Mouse (Mus musculus): ENCODE data around the gene Gm14085. TPM values are rescaled to one million over a fixed set of nuclear protein-coding genes. Genes with fewer than 3 reads are reported as not detected.
"Not testable (repeated sequence)": the region's sequence is repeated elsewhere in the genome, so short reads cannot be mapped to it uniquely, and the experiment has no call there.

The Gm14085 gene
- total RNA-seq (2021): under 1 TPM; 0.67 to 0.74 TPM

DNA sequence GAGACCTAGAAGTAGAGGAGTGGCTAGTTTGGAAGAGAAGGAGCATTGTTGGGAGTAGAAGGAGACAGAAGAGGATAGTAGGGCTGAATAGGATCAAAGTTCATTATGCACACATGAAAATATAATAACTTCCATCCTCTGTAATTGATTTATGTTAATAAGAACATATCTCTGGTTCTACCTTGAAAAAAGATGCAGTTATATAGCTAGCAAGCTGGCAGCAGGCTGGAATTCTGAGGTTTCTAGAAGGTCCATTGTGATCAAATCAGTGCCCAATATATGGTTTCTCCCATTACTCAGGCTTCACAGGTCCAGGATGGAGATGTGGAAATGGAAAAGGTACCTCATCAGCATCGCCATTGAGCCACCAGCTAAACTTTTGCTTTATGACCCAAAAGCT, at the start of gene Gm14085:
Gene Gm14085, plus strand, starts transcription at position 301 of the 400 bp plus-strand sequence.
- intact Hi-C loops (cut with DNase I): no loop called here
- no peak for DNase-seq

DNA sequence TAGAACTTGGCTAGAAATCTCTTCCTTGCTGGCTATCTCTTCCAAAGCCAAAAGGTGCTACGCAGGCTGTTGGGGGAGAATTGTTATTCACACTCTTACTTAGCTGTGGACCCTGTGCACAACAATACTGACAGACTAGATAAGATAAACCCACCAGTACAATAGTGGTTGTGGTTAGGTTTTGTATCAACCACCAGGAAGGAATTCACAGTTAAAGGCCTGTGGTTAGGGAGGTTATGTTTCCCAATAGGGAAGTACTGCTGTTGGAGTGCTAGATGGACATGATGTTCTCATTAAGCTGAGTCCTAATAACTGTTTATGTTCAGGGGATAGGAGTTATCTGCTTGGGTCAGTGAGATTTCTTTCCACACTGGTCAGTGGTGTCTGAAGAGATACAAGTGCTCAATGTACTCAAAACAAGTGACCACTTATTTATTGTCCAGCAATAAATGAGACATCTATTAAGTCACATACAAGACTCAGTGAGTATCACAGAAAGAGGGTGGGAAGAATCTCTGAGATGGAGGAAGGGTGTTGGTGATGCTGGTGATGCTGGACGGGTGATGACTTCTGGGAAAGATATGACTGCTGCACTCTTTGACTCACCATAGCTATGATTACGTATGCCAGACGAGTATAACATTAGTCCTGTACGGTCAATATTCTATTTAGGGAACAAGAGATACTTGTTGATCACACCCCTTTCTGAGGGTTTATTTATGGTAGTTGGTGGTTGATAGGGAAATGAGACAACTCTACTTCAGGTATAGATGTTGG, 45.8 kb upstream of the Gm14085 start:
- intact Hi-C loops (cut with DNase I); DNase-seq: not testable (repeated sequence)

DNA sequence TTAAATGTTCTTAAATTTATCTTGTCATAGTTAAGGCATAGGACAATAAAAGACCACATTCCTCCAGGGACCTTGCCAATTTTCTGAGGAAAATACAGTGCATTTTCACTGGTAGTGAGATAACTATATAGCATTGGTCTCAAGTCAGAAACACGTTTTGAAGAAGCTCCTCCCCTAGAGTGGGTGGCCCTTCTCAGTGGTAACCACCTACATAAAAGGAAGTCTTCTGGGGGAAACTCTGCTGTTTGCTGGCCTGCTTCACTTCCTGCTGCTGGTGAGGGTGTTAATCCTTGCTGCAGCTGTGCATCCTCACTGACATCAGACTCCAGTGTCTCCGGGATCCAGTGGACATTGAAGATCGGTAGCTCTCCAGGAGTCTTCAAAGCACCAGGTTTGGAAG, 44.2 kb upstream of the Gm14085 start:
- intact Hi-C loops (cut with DNase I): not testable (repeated sequence)
- peak; percentile 12 to 20 for DNase-seq

DNA sequence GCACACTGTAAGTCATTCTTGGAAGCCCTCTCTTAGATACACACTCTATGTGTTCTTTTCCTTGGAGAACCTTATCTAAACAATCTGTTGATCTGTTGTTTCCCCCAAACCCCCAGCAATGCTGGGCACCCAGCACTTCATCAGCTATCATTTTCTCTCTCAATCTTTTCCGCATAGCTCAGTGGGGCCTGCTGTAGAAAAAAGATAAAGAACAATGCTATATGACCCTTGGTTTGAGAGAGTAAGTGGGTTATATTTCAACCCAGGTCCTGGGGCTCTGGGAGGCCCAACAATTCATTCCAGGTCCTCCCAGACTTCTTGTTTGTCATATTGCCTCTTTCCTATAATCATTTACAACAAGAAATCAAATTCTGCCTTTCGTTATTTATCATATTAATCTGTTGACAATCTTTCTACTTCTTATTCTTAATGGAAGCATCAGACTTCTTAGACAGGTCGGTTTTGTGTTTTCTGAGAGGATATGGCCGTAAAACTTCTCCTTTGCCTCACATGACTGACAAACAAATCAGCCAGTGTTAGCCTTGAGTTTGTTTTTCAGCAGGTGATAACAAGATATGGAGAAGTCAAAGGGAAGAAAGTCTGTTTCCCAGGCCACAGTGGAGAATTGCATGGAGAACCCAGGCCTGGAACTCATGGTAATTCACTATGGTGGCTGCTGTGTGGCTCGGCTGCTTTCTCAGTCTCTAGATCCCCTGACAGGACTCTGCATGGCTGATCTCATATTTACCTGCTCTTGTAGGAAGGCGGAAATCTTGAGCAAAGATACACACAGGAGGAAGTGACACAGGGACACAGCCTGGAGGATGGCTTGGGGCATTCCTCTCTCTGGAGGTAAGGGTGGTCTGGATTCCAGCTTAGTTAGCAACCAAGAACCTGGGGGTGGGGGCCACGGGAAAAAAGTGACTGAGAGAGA, 43.5 kb upstream of the Gm14085 start:
- intact Hi-C loops (cut with DNase I): no loop called here
- DNase-seq: no peak

DNA sequence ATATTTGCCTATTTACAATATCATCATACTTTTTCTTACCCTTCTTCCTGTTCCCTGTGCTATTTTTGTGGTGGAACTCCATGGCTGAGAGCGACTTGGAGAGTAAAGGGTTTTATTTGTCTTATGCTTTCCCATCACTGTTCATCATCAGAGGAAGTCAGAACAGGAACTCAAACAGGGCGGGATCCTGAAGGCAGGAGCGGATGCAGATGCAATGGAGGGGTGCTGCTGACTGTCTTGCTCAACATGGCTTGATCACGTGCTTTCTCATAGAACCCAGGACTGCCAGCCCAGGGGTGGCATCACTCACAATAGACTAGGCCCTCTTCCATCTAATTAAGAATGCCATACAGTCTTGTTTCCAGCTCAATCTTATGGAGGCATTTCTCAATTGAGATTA, 34.4 kb upstream of the Gm14085 start:
- intact Hi-C loops (cut with DNase I): loop anchor here (5.0 kb wide), 1 partner anchor 68 kb away; no protein-coding TSS in a partner anchor
- no peak for DNase-seq

DNA sequence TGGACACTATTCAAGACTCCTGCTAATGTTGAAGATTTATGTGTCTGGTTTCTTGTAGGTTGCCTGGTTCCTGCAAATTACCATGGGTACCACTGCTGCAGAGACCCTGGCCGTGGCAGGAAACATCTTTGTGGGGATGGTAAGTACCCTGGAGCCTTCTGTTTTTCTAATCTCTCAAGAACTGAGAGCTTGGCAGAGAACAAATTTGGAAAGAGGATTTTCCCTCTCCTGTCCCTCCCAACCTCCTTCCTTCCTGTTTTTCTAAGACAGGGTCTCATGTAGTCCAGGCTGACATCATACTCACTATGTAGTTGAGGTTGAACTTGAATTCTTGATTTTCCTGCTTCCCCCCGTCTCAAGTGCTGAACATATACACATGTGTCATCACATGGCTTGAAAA, 32.3 kb upstream of the Gm14085 start:
- intact Hi-C loops (cut with DNase I): loop anchor here (5.0 kb wide), 1 partner anchor 70 kb away; no protein-coding TSS in a partner anchor
- DNase-seq: peak in 1 of 2 experiments; percentile 5

DNA sequence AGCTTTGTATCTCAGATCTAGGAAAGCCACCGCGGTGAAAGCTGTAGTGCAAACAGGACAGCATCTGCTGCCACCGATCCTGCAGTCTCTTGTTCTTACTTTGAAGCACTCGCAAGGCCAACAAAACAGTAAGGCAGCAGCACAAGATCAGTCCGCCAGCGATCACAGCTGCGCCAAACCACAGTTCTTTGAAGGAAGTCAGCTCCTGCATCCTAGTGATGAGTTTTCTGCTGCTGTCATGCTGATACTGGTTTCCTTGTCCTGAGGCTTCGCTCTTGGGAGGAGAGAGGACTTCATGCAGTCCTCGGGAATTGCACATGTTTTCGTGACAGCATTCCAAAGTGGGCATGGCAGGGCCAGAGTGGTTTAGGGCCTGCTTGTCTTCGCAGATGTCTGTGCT, 17.8 kb upstream of the Gm14085 start:
- DNase-seq: peak; percentile 13 to 26
- intact Hi-C loops (cut with DNase I): loop anchor here (1.0 to 10.0 kb wide), 3 partner anchors 87 to 270 kb away; no protein-coding TSS in a partner anchor

DNA sequence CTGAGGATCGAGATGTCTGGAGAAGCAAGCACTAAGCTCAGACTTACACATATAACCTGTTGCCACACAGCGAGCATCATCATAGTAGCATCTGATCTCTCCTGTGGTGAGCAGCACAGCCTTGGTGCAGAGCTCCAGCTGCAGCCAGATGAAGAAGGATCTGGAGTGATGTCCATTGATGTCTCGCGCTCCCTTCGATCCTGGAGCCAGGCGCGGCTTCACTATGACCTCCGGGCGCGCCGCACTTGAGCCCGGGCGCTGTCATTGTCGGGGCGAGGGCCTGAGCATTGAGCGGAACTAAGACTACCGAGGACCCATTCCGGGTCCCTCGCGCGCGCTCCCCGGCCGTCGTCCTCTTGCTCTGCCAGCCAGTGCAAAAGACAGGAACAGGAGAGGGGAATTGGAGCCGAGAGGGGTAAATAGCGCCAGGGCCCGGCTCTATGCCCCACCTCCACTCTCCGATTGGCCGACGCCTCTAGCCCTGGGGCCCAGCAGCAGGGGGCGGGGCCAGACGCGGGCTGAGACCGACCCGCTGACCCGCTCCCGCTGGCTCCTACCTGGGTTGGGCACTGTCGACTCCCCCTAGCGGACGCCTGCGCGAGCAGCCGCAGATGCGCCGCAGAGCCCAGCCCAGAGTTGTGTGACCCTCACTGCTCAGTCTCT, 17.3 kb upstream of the Gm14085 start:
- intact Hi-C loops (cut with DNase I): loop anchor here (1.0 to 10.0 kb wide), 4 partner anchors 87 to 270 kb away; no protein-coding TSS in a partner anchor

DNA sequence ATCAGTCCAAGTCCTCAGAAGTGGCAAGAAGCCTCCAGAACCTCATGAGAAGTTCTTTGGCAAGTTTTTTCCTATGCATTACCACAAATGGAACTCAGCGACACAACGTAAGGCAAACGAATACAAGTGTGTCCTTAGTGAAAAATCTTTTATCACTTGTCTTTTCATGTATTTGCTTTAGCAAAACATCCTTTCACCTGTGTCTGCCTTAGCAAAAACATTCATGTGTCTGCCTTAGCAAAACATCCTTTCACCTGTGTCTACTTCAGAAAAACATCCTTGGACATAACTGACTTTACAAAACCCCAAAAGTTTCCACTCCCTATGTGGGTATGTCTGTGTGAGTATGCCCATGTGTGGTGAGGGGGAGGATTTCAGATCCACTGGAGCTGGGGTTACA, 15.5 kb upstream of the Gm14085 start:
- intact Hi-C loops (cut with DNase I): loop anchor here (2.0 to 10.0 kb wide), 3 partner anchors 120 to 272 kb away; no protein-coding TSS in a partner anchor
- DNase-seq: no peak

More for the DNA sequence above, 17.3 kb upstream of the Gm14085 start:
- peak; percentile 93 to 94 for DNase-seq

DNA sequence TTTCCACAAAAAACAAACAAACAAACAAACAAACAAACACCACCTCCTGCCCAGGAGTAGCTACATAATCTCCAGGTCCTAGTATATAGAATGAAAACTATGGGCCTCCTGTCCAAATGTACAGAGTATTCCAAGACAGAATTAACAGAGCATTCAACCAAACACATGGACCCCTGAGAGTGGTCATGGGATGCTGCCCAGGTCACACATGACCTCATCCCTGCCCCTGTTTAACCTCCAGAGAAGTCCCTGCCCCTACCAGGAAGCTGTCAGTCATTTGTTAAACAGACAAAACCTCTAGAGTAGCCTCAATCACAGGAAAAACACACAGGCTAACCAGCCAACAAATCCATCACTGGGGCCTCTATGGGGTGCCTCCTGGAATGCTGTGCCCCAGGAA, 8.2 kb upstream of the Gm14085 start:
- intact Hi-C loops (cut with DNase I): no loop called here
- no peak for DNase-seq

DNA sequence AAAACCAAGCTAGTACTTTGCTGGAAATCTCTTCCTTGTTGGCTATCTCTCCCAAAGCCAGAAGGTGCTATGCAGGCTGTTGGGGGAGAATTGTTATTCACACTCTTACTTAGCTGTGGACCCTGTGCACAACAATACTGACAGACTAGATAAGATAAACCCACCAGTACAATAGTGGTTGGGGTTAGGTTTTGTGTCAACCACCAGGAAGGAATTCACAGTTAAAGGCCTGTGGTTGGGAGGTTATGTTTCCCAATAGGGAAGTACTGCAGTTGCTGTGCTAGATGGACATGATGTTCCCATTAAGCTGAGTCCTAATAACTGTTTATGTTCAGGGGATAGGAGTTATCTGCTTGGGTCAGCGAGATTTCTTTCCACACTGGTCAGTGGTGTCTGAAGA, 954 bp upstream of the Gm14085 start:
- DNase-seq; intact Hi-C loops (cut with DNase I): not testable (repeated sequence)

DNA sequence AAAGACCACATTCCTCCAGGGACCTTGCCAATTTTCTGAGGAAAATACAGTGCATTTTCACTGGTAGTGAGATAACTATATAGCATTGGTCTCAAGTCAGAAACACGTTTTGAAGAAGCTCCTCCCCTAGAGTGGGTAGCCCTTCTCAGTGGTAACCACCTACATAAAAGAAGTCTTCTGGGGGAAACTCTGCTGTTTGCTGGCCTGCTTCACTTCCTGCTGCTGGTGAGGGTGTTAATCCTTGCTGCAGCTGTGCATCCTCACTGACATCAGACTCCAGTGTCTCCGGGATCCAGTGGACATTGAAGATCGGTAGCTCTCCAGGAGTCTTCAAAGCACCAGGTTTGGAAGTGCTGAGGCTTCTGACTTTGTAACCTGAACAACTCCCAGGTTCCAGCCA, 913 bp downstream of the Gm14085 start:
- DNase-seq; intact Hi-C loops (cut with DNase I): not testable (repeated sequence)

DNA sequence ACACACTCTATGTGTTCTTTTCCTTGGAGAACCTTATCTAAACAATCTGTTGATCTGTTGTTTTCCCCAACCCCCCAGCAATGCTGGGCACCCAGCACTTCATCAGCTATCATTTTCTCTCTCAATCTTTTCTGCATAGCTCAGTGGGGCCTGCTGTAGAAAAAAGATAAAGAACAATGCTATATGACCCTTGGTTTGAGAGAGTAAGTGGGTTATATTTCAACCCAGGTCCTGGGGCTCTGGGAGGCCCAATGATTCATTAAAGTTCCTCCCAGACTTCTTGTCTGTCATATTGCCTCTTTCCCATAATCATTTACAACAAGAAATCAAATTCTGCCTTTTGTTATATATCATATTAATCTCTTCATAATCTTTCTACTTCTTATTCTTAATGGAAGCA, 1.4 kb downstream of the Gm14085 start:
- intact Hi-C loops (cut with DNase I); DNase-seq: not testable (repeated sequence)

DNA sequence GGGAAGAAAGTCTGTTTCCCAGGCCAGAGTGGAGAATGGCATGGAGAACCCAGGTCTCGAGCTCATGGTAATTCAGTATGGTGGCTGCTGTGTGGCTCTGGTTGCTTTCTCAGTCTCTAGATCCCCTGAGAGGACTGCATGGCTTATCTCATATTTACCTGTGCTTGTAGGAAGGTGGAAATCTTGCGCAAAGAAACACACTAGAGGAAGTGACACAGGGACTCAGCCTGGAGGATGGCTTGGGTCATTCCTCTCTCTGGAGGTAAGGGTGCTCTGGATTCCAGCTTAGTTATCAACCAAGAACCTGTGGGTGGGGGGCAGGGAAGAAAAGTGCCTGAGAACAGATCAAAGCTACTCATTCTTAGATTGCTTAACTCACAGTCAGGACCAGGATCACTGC, 1.9 kb downstream of the Gm14085 start:
- no peak for DNase-seq
- intact Hi-C loops (cut with DNase I): no loop called here

DNA sequence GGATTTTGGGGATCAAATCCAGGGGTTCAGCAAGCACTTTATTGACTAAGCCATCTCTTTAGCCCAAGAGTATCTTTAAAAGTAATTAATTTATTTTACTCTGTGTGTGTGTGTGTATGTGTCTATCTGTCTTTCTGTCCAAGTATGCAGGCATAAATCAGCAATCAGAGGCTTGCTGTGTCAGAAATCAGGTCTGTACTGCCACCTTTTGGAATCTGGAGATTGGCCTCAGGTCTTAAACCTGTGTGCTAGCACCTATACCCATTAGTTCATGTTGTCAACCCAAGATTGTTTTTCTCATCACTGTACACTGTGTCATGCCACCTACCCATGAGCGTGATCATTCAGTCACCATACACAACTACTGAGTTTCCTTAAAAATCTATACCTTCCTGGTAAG, 45.0 kb downstream of the Gm14085 start:
- DNase-seq; intact Hi-C loops (cut with DNase I): not testable (repeated sequence)

DNA sequence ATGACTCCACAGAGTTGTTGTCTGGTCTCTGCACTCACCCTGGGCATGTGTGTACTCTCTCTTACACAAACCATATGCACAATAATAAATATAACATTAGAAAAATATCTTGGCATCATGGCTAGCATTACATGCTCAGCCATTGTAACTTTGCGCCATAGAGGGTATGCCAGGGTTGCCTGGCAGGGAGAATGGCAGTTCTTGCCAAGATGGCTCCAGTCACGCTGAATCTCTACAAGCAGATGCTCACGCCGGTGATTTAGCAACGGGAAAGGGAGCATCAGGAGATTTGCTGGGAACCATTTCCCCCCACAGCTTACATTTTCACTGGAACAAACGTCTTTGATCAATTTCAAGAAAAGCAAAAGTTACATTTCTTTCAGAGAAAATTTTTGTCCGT, 46.5 kb downstream of the Gm14085 start:
- intact Hi-C loops (cut with DNase I): no loop called here
- DNase-seq: no peak

DNA sequence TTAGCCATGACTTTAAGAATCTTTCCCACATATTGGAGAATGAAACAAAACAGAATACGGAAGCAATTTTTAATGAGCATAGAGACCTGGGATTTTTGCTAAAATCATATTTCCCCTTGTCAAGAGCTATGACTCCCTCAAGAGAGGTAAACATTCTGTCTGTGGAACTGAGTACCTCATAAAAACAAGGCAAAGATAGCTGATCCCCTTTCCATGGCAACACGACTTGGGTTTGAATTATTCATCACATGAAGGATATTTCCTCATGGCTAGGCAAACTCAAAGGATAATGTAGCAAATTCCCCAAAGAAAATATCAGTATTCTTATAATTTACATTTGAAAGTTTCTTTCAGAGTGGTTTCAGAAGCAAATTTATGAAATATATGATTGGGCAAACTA, 47.0 kb downstream of the Gm14085 start:
- intact Hi-C loops (cut with DNase I): no loop called here
- no peak for DNase-seq

DNA sequence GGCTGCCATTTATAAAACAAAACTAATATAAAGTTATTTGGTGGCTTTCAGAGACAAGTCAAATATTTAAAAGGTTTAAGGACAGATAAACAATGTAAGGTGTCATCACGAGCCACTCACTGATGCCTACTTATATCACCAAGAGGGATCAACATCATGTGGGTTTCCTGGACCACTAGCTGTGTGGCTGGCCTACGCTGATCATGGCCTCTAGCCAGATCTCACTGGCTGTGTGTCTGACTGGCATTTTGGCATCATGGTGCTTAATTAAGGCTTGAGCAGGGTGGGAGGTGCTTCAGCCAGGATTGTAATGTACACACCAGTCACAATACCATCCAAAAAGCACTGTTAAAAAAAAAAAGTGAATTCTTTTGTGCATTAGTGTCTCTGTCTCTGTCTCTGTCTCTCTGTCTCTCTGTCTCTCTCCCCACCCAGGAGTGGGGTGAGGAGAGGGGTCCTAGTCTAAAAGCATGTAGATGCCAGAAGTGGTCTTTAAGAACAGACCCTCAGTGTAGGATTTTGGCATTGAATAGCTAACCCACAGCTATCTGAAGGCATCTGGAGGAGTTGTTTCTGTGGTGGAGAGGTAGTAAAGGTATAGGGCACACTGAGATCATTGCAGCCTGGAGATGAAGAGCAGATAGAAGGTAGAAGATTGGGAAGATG, 47.5 kb downstream of the Gm14085 start:
- no peak for DNase-seq
- intact Hi-C loops (cut with DNase I): no loop called here

DNA sequence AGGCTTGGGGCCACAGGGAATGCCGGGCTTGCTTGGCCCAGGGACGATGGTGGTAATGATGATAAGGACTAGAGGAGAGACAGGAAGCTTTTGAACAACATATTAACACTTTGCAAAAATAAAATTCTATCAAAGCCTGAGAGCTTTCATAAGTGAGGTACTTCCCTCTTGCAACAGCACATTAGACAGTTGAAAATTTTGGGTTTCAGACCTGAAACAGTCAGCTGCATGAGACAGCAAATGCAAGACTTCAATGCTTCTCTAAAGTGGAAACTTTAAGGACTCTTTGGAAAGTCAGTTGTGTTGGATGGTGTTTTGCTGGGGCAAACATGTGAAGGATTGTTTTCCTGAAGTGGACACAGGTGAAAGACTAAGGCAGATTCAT, 48.1 kb downstream of the Gm14085 start:
- DNase-seq: no peak
- intact Hi-C loops (cut with DNase I): no loop called here

DNA sequence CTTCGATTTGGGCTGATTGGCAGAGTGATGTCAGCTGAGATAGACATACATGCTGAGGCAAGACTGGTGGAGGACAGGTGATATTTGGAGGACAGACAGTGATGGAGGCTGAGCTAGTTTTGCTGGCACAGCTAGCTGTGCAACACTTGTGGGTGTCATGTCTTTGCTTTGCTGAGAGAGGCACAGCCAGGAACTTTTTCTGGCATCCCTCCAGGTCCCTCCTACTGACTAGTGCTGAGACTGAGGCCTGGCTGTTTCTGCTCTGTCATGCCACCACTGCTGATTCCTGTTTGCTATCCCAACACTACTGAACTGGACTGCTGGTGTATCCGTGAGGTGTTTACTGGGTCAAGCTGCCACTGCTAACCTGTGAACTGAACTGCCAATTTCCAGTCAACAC, 48.6 kb downstream of the Gm14085 start:
- intact Hi-C loops (cut with DNase I): no loop called here
- DNase-seq: peak; percentile 7
